Mouse (Mus musculus) gastrocnemius, adult 2 months (tissue): ENCODE measurements at regions not wholly inside any gene's neighbourhood (a gene's known extent, or its start where the extent isn't known, plus 50 kb on each side); places are given as distances from the start of the nearest gene placed in this dataset.

ENCODE experiments used
- DNase-seq: peaks from one replicate; pipeline ENCODE4 v3.0.0; 2022
- H3K27ac ChIP-seq: fragments of 200-600 bp; 2 replicates; pipeline ENCODE4 v1.8.1; 2022; ENCODE audit warnings: mild to moderate bottlenecking
- H3K4me3 ChIP-seq: fragments of 200-600 bp; 2 replicates; pipeline ENCODE4 v1.8.1; 2022; ENCODE audit warnings: mild to moderate bottlenecking, moderate library complexity
- CTCF ChIP-seq: fragments of 200-600 bp; IDR thresholded peaks from 2 replicates; pipeline ENCODE4 v1.8.1; 2022; ENCODE audit warnings: antibody characterized with exemption, mild to moderate bottlenecking, moderate library complexity
- intact Hi-C: fragments of 180-260 bp; cut with DNase I; formaldehyde crosslinking; loops from one replicate; pipeline ENCODE4 v1.15.1; 2025

- intact Hi-C loops = no loop called here
- DNase-seq = no peak
- no peak for TF ChIP-seq CTCF
- Histone ChIP-seq H3K4me3 (no peak overlapping the region), H3K27ac (no peak overlapping the region)
Measured at GRCm38 (mm10) chr15:52783940-52784339, 1100.8 kb upstream of the Gm7489 start.

- no peak for TF ChIP-seq CTCF
- H3K4me3 ChIP-seq = no peak overlapping the region
- no peak overlapping the region for H3K27ac ChIP-seq
- DNase-seq = no peak
- intact Hi-C loops = no loop called here
Measured at GRCm38 (mm10) chr15:52785196-52785595, 1099.5 kb upstream of the Gm7489 start.

- DNase-seq = no peak
- TF ChIP-seq CTCF = no peak
- Histone ChIP-seq H3K27ac (no peak overlapping the region), H3K4me3 (no peak overlapping the region; the same call in 1 of the 2 replicates)
- intact Hi-C loops = no loop called here
Measured at GRCm38 (mm10) chr15:52785976-52786375, 1098.7 kb upstream of the Gm7489 start.

- DNase-seq = no peak
- Histone ChIP-seq H3K4me3 (no peak overlapping the region), H3K27ac (no peak overlapping the region)
- intact Hi-C loops = no loop called here
- peak; percentile 35 for TF ChIP-seq CTCF
Measured at GRCm38 (mm10) chr15:52805479-52806199, 1079.1 kb upstream of the Gm7489 start.

GRCm38 (mm10) chr15:52808622-52809021 is 1076.1 kb upstream of the Gm7489 start:
- peak; percentile 42; the same call in 1 of the 2 replicates for TF ChIP-seq CTCF
- no peak overlapping the region for H3K27ac ChIP-seq
- intact Hi-C loops = no loop called here
- peak; percentile 19 for DNase-seq
- no peak overlapping the region for H3K4me3 ChIP-seq

GRCm38 (mm10) chr15:52820796-52821195 is 1063.9 kb upstream of the Gm7489 start:
- no peak for TF ChIP-seq CTCF
- intact Hi-C loops = no loop called here
- H3K4me3 ChIP-seq = no peak overlapping the region

GRCm38 (mm10) chr15:52836896-52837295 is 1047.8 kb upstream of the Gm7489 start:
- no peak overlapping the region for H3K4me3 ChIP-seq
- no peak for TF ChIP-seq CTCF
- no peak for DNase-seq
- no peak overlapping the region for H3K27ac ChIP-seq
- intact Hi-C loops = no loop called here

More at GRCm38 (mm10) chr15:52820796-52821195, 1063.9 kb upstream of the Gm7489 start:
- no peak overlapping the region for H3K27ac ChIP-seq
- DNase-seq = no peak

- Histone ChIP-seq H3K4me3 (no peak overlapping the region), H3K27ac (no peak overlapping the region)
- intact Hi-C loops = no loop called here
- no peak for DNase-seq
- no peak for TF ChIP-seq CTCF
Measured at GRCm38 (mm10) chr15:52848132-52848531, 1036.6 kb upstream of the Gm7489 start.

GRCm38 (mm10) chr15:52858682-52859081 is 1026.0 kb upstream of the Gm7489 start:
- no peak for TF ChIP-seq CTCF
- H3K4me3 ChIP-seq = no peak overlapping the region
- no peak overlapping the region for H3K27ac ChIP-seq
- intact Hi-C loops = no loop called here
- DNase-seq = no peak

GRCm38 (mm10) chr15:52863494-52863893 is 1021.2 kb upstream of the Gm7489 start:
- Histone ChIP-seq H3K4me3 (no peak overlapping the region), H3K27ac (no peak overlapping the region)
- intact Hi-C loops = no loop called here
- no peak for TF ChIP-seq CTCF
- no peak for DNase-seq

- no peak for DNase-seq
- TF ChIP-seq CTCF = no peak
- intact Hi-C loops = no loop called here
- H3K4me3 ChIP-seq = no peak overlapping the region
- H3K27ac ChIP-seq = no peak overlapping the region
Measured at GRCm38 (mm10) chr15:52892244-52892950, 992.3 kb upstream of the Gm7489 start.

- intact Hi-C loops = no loop called here
- no peak overlapping the region for H3K4me3 ChIP-seq
- no peak for DNase-seq
- no peak overlapping the region for H3K27ac ChIP-seq
- TF ChIP-seq CTCF = no peak
Measured at GRCm38 (mm10) chr15:52898107-52898506, 986.6 kb upstream of the Gm7489 start.

GRCm38 (mm10) chr15:52899403-52899802 is 985.3 kb upstream of the Gm7489 start:
- H3K27ac ChIP-seq = no peak overlapping the region
- no peak for DNase-seq
- no peak for TF ChIP-seq CTCF
- H3K4me3 ChIP-seq = no peak overlapping the region
- intact Hi-C loops = no loop called here
